Mouse (Mus musculus) heart, embryonic 13.5 days (tissue): ENCODE measurements around the gene Guca2a. TPM values are rescaled to one million over a fixed set of nuclear protein-coding genes. Genes with fewer than 3 reads are reported as not detected.
A peak's percentile ranks its signal among the peaks of the same experiment; 100 is the strongest.

ENCODE experiments used
- ATAC-seq: fragments of 200-750 bp; cut with Nextera tagmentation; 2 replicates; pipeline ENCODE4 v1.8.0; 2017; ENCODE audit warnings: moderate TSS enrichment; ENCODE audit not compliant: insufficient number of reproducible peaks, low FRiP score, low TSS enrichment; ENCODE audit errors: extremely low read depth
- H3K27ac ChIP-seq: fragments of 300-500 bp; sonication (generic); replicated peaks from 2 replicates; pipeline ENCODE4 v1.5.1; 2015; ENCODE audit warnings: moderate library complexity, mild to moderate bottlenecking, inconsistent platforms
- H3K27me3 ChIP-seq: fragments of 300-500 bp; sonication (generic); replicated peaks from 2 replicates; pipeline ENCODE4 v1.6.1; 2015; ENCODE audit warnings: mild to moderate bottlenecking, inconsistent platforms
- H3K36me3 ChIP-seq: fragments of 300-500 bp; sonication (generic); 2 replicates; pipeline ENCODE4 v1.6.1; 2015; ENCODE audit warnings: mild to moderate bottlenecking, inconsistent platforms
- H3K4me1 ChIP-seq: fragments of 300-500 bp; sonication (generic); 2 replicates; pipeline ENCODE4 v1.6.1; 2015; ENCODE audit warnings: inconsistent platforms
- H3K4me2 ChIP-seq: fragments of 300-500 bp; sonication (generic); 2 replicates; pipeline ENCODE4 v1.6.1; 2015; ENCODE audit warnings: inconsistent platforms, mild to moderate bottlenecking, moderate library complexity
- H3K4me3 ChIP-seq: fragments of 300-500 bp; sonication (generic); 2 replicates; pipeline ENCODE4 v1.5.1; 2015; ENCODE audit warnings: moderate library complexity, mild to moderate bottlenecking, inconsistent platforms
- H3K9ac ChIP-seq: fragments of 300-500 bp; sonication (generic); 2 replicates; pipeline ENCODE4 v1.6.1; 2015; ENCODE audit warnings: inconsistent platforms, mild to moderate bottlenecking, moderate library complexity
- H3K9me3 ChIP-seq: fragments of 300-500 bp; sonication (generic); 2 replicates; pipeline ENCODE4 v1.6.1; 2016; ENCODE audit warnings: inconsistent platforms
- WGBS: fragments of 180-500 bp; shearing (Covaris S2); methylation state at CpG from one replicate; pipeline ENCODE4 v1.1.7; 2015; ENCODE audit warnings: mixed read lengths; 5-methylcytosine and 5-hydroxymethylcytosine counted together
- polyA plus RNA-seq: library from polyadenylated mRNA; unstranded; fragments of >200 nt; fragmentation: Nextera tagmentation; extraction: Ambion mirVana; gene quantifications from 2 replicates; pipeline ENCODE4 v1.2.1, GENCODE M21; 2015

Guca2a gene
- polyA plus RNA-seq, 1 experiment from 2014 or later, result not detected

GRCm38 (mm10) chr4:119638656-119639055 lies 1.2 kb downstream of the Guca2a start:
- H3K36me3 ChIP-seq, result 0 out of 2 replicates have a peak, but pooled peaks cover 2% of the 10 kb centered on the region
- no peak overlapping the region for H3K4me3 ChIP-seq
- H3K9me3 ChIP-seq, result peaks cover 4% of the 10 kb centered on the region; the same call in 1 of the 2 replicates
- H3K27me3 ChIP-seq, result no peaks in the 10 kb centered on the region
- H3K4me2 ChIP-seq, result no peak overlapping the region
- peaks cover 38% of the 10 kb centered on the region for H3K4me1 ChIP-seq
- WGBS, result 56% methylated on average over 11 of the region's 11 CpGs
- ATAC-seq, result no peak
- H3K9ac ChIP-seq, result no peak overlapping the region
- H3K27ac ChIP-seq, result no peak overlapping the region

DNA sequence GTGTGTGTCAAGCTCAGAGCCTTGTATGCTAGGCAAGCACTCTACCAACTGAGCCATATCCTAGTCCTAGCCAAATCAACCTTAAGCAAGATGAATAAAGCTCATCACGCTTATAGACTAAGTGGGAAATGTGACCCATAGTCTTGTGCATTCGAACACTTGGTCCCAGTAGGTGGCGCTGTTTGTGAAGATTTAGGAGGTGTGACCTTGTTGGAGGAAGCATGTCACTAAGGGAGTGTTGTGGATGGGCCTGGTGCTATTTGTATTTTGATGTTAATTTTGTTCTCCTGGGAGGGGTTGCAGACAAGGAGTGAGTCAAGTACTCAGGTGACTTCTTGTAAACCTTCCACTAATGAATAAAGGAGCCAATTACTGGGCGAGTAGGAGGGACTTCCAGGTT lies 5.2 kb downstream of the Guca2a start:
- H3K9me3 ChIP-seq, result peaks cover 4% of the 10 kb centered on the region; the same call in 1 of the 2 replicates
- H3K4me3 ChIP-seq, result no peak overlapping the region
- no peak overlapping the region for H3K4me2 ChIP-seq
- H3K36me3 ChIP-seq, result 0 out of 2 replicates have a peak, but pooled peaks cover 2% of the 10 kb centered on the region
- H3K27ac ChIP-seq, result no peak overlapping the region
- peaks cover 3% of the 10 kb centered on the region for H3K4me1 ChIP-seq
- 72% methylated on average over 4 of the region's 4 CpGs for WGBS
- ATAC-seq, result no peak
- H3K27me3 ChIP-seq, result no peaks in the 10 kb centered on the region
- H3K9ac ChIP-seq, result no peak overlapping the region

DNA sequence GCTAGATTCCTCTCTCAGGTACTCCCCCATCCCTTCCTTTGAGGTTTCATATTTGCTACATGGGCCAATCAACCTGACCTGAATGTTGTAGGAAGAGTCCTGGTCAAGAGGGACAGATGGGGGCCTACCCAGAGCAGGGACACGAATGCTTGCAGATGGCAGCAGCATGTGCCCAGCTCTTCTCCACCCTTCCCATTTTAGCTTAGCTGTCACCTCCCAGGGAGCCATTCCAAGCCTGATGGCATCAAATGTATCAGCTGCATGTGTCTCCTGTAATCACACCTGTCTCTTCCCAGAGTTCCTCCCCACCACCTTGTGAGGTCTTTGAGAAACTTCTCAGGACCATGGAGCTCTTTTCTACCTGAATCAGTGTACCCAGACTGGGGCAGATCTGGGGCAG lies 19.5 kb downstream of the Guca2a start:
- no peaks in the 10 kb centered on the region for H3K36me3 ChIP-seq
- no peak overlapping the region for H3K27ac ChIP-seq
- H3K4me1 ChIP-seq, result peaks cover 20% of the 10 kb centered on the region
- H3K27me3 ChIP-seq, result no peaks in the 10 kb centered on the region
- no peak overlapping the region for H3K9ac ChIP-seq
- ATAC-seq, result no peak
- WGBS, result 78% methylated on average over 1 of the region's 1 CpGs
- H3K4me3 ChIP-seq, result no peak overlapping the region
- H3K9me3 ChIP-seq, result peaks cover 11% of the 10 kb centered on the region
- no peak overlapping the region for H3K4me2 ChIP-seq

DNA sequence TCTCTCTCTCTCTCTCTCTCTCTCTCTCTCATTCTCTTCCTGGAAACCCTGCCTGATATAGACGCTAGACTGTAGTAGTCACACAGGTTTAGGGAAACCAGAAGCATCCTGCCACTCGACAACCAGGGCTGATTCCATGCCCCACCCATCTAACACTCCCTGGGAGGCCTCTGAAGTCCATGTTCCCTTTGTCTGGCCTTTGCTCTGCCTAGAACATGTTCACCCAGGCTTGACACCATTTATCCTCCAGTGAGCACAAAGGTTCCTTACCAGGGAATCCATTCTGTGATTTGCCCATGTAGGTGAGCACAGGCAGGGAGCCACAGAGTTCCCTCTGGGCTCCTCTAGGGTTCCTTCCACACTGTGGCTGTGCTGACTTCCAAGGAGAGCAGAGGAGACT lies 20.7 kb downstream of the Guca2a start:
- Histone ChIP-seq H3K27me3 (no peaks in the 10 kb centered on the region), H3K4me2 (no peak overlapping the region), H3K4me1 (peaks cover 32% of the 10 kb centered on the region), H3K9me3 (peaks cover 6% of the 10 kb centered on the region), H3K27ac (no peak overlapping the region), H3K9ac (no peak overlapping the region), H3K36me3 (no peaks in the 10 kb centered on the region), H3K4me3 (no peak overlapping the region)
- no peak for ATAC-seq
- WGBS, result 63% methylated on average over 1 of the region's 2 CpGs

- no peak for ATAC-seq
- 92% methylated on average over 4 of the region's 4 CpGs for WGBS
- no peaks in the 10 kb centered on the region for H3K36me3 ChIP-seq
- H3K27me3 ChIP-seq, result no peaks in the 10 kb centered on the region
- no peak within 1 kb of the TSS for H3K4me3 ChIP-seq
- H3K27ac ChIP-seq, result no peak within 1 kb of the TSS
- H3K4me1 ChIP-seq, result peaks cover 34% of the 10 kb centered on the region
- H3K4me2 ChIP-seq, result no peak within 1 kb of the TSS
- H3K9me3 ChIP-seq, result peaks cover under 1% of the 10 kb centered on the region; the same call in 1 of the 2 replicates
- H3K9ac ChIP-seq, result no peak within 1 kb of the TSS
Observed at GRCm38 (mm10) chr4:119658731-119659130, 21.2 kb downstream of the Guca2a start, which contains the start of gene Guca2b. TSS of gene Guca2b (minus strand) at chr4:119658954.

GRCm38 (mm10) chr4:119660007-119660406 lies 22.5 kb downstream of the Guca2a start:
- ATAC-seq, result no peak
- Histone ChIP-seq H3K36me3 (no peaks in the 10 kb centered on the region), H3K4me3 (no peak overlapping the region), H3K27me3 (no peaks in the 10 kb centered on the region), H3K4me2 (no peak overlapping the region), H3K4me1 (peaks cover 45% of the 10 kb centered on the region), H3K27ac (no peak overlapping the region), H3K9ac (no peak overlapping the region), H3K9me3 (no peaks in the 10 kb centered on the region)
- WGBS, result 65% methylated on average over 8 of the region's 8 CpGs

GRCm38 (mm10) chr4:119662151-119662550 lies 24.6 kb downstream of the Guca2a start:
- Histone ChIP-seq H3K9me3 (no peaks in the 10 kb centered on the region), H3K36me3 (no peaks in the 10 kb centered on the region), H3K27me3 (no peaks in the 10 kb centered on the region), H3K27ac (peak overlapping the region; percentile 95), H3K4me1 (peaks cover 59% of the 10 kb centered on the region), H3K4me3 (no peak overlapping the region), H3K9ac (peak overlapping the region; percentile 63; the same call in 1 of the 2 replicates), H3K4me2 (peak overlapping the region; percentile 28)
- 21% methylated on average over 4 of the region's 4 CpGs for WGBS
- ATAC-seq, result peak; percentile 68; the same call in 1 of the 2 replicates

GRCm38 (mm10) chr4:119662976-119663375 lies 25.5 kb downstream of the Guca2a start:
- no peak overlapping the region for H3K4me3 ChIP-seq
- peaks cover 59% of the 10 kb centered on the region for H3K4me1 ChIP-seq
- 67% methylated on average over 7 of the region's 7 CpGs for WGBS
- no peaks in the 10 kb centered on the region for H3K36me3 ChIP-seq
- H3K27ac ChIP-seq, result peak overlapping the region; percentile 95
- H3K9me3 ChIP-seq, result no peaks in the 10 kb centered on the region
- H3K27me3 ChIP-seq, result no peaks in the 10 kb centered on the region
- H3K4me2 ChIP-seq, result no peak overlapping the region
- no peak for ATAC-seq
- peak overlapping the region; percentile 63; the same call in 1 of the 2 replicates for H3K9ac ChIP-seq

DNA sequence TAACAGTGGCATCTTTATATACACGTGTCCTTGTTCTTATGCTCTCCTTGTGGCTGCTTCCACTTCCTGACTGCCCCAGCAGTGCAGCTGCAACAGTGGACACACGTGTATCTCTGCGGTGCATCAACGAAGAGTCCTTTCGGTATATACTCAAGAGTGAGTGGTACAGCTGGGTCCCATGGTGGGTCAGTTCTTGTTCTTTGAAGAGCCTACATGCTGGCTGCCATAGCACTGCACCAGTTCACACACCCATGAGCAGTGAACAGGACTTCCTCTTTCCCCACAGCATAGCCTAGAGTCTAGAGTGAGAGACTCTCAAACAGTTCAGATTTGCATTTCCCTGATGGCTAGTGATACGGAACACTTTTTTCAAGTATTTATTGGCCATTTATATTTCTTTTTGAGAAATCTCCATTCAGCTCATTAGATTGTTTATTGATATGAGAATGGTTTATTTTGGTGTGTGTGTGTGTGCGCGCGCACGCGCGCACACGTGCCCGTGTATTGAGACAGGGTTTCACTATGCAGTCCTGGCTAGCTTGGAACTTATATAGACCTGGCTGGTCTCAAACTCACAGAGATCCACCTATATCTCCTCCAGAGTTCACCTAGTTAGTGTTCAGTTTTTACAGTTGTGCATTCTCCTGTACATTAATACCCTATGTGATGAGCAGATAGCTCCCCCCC lies 26.0 kb downstream of the Guca2a start:
- H3K27me3 ChIP-seq, result no peaks in the 10 kb centered on the region
- WGBS, result 91% methylated on average over 14 of the region's 14 CpGs
- no peak overlapping the region for H3K4me3 ChIP-seq
- no peak for ATAC-seq
- peaks cover 59% of the 10 kb centered on the region for H3K4me1 ChIP-seq
- no peak overlapping the region for H3K9ac ChIP-seq
- H3K36me3 ChIP-seq, result no peaks in the 10 kb centered on the region
- H3K4me2 ChIP-seq, result no peak overlapping the region
- H3K9me3 ChIP-seq, result no peaks in the 10 kb centered on the region
- peak overlapping the region; percentile 95 for H3K27ac ChIP-seq

- Histone ChIP-seq H3K27me3 (no peaks in the 10 kb centered on the region), H3K4me3 (no peak overlapping the region), H3K36me3 (no peaks in the 10 kb centered on the region), H3K4me1 (peaks cover 56% of the 10 kb centered on the region), H3K4me2 (no peak overlapping the region), H3K27ac (no peak overlapping the region), H3K9me3 (no peaks in the 10 kb centered on the region), H3K9ac (no peak overlapping the region)
- no peak for ATAC-seq
- WGBS, result 94% methylated on average over 2 of the region's 2 CpGs
Observed at GRCm38 (mm10) chr4:119665166-119665565, 27.7 kb downstream of the Guca2a start.

- peaks cover 60% of the 10 kb centered on the region for H3K4me1 ChIP-seq
- no peaks in the 10 kb centered on the region for H3K36me3 ChIP-seq
- ATAC-seq, result no peak
- no peak overlapping the region for H3K4me3 ChIP-seq
- H3K27me3 ChIP-seq, result no peaks in the 10 kb centered on the region
- H3K9ac ChIP-seq, result no peak overlapping the region
- H3K4me2 ChIP-seq, result no peak overlapping the region
- H3K9me3 ChIP-seq, result no peaks in the 10 kb centered on the region
- WGBS, result 31% methylated on average over 8 of the region's 8 CpGs
- H3K27ac ChIP-seq, result peak overlapping the region; percentile 49; the same call in 1 of the 2 replicates
Observed at GRCm38 (mm10) chr4:119666116-119666515, 28.6 kb downstream of the Guca2a start.

- Histone ChIP-seq H3K4me3 (no peak overlapping the region), H3K9ac (no peak overlapping the region), H3K27ac (no peak overlapping the region), H3K36me3 (no peaks in the 10 kb centered on the region), H3K4me2 (no peak overlapping the region), H3K27me3 (no peaks in the 10 kb centered on the region), H3K4me1 (peaks cover 59% of the 10 kb centered on the region), H3K9me3 (no peaks in the 10 kb centered on the region)
- WGBS, result 21% methylated on average over 5 of the region's 5 CpGs
- ATAC-seq, result no peak
Observed at GRCm38 (mm10) chr4:119667454-119667853, 29.9 kb downstream of the Guca2a start.
